Comparison of ENCODE assay signal across 8 mouse cellular contexts in genomic region chr19:59388847-59389606, GRCm38 (mm10). TPM values are rescaled to one million over a fixed set of nuclear protein-coding genes. Genes with fewer than 3 reads are reported as not detected.
DNase-seq lines count a peak whose midpoint lies in the region; ATAC-seq lines count a peak whose summit lies in the region.

No protein-coding gene starts in this region.

- H3K27me3 ChIP-seq in forebrain, embryonic 12.5 days, result peaks cover 34% of the 10 kb centered on the region
- peaks cover 33% of the 10 kb centered on the region for H3K27me3 ChIP-seq in liver, embryonic 15.5 days
- peaks cover 5% of the 10 kb centered on the region; the same call in 1 of the 2 replicates for H3K27me3 ChIP-seq in neural tube, embryonic 12.5 days (replicated peaks)

- no peak overlapping the region for H3K9ac ChIP-seq in forebrain, embryonic 12.5 days
- H3K9ac ChIP-seq in liver, embryonic 15.5 days, result no peak overlapping the region
- H3K9ac ChIP-seq in neural tube, embryonic 12.5 days, result no peak overlapping the region

- ATAC-seq in forebrain, embryonic 12.5 days (ENCODE audit: low FRiP score), result peak; percentile 59
- ATAC-seq in liver, embryonic 15.5 days (ENCODE audit: insufficient read depth), result no peak
- ATAC-seq in neural tube, embryonic 12.5 days (ENCODE audit: low FRiP score, low read depth), result no peak

- peak overlapping the region; percentile 39 for H3K4me2 ChIP-seq in forebrain, embryonic 12.5 days
- peak overlapping the region; percentile 27 for H3K4me2 ChIP-seq in liver, embryonic 15.5 days
- peak overlapping the region; percentile 27 for H3K4me2 ChIP-seq in neural tube, embryonic 12.5 days (replicated peaks)

- peak; percentile 80 for DNase-seq in ES-CJ7 (ENCODE audit: low read depth, low spot score)
- DNase-seq in brain, embryonic 18.5 days (ENCODE audit: low read depth, low spot score), result peak; percentile 32
- DNase-seq in heart, postnatal 10 days, result peak; percentile 48 to 77
- DNase-seq in kidney, postnatal 4 days, result peak; percentile 76 to 86
- peak; percentile 39 for DNase-seq in telencephalon, adult 2 months (ENCODE audit: low read depth, low spot score)

- peaks cover 21% of the 10 kb centered on the region for H3K4me1 ChIP-seq in forebrain, embryonic 12.5 days
- peaks cover 30% of the 10 kb centered on the region for H3K4me1 ChIP-seq in liver, embryonic 15.5 days (replicated peaks)
- peaks cover 11% of the 10 kb centered on the region for H3K4me1 ChIP-seq in neural tube, embryonic 12.5 days

- intact Hi-C loops in heart, postnatal 10 days (cut with DNase I), result no loop called here

- peak overlapping the region; percentile 27; the same call in 1 of the 2 replicates for H3K27ac ChIP-seq in forebrain, embryonic 12.5 days
- H3K27ac ChIP-seq in liver, embryonic 15.5 days (replicated peaks), result no peak overlapping the region
- H3K27ac ChIP-seq in neural tube, embryonic 12.5 days, result no peak overlapping the region

- no peaks in the 10 kb centered on the region for H3K9me3 ChIP-seq in forebrain, embryonic 12.5 days
- H3K9me3 ChIP-seq in liver, embryonic 15.5 days (replicated peaks), result no peaks in the 10 kb centered on the region
- H3K9me3 ChIP-seq in neural tube, embryonic 12.5 days, result no peaks in the 10 kb centered on the region

- H3K4me3 ChIP-seq in forebrain, embryonic 12.5 days (replicated peaks), result peak overlapping the region; percentile 17; the same call in 1 of the 2 replicates
- H3K4me3 ChIP-seq in liver, embryonic 15.5 days (replicated peaks), result no peak overlapping the region
- no peak overlapping the region for H3K4me3 ChIP-seq in neural tube, embryonic 12.5 days

- WGBS in forebrain, embryonic 12.5 days, result 4% methylated on average over 15 of the region's 15 CpGs
- 17% methylated on average over 15 of the region's 15 CpGs for WGBS in liver, embryonic 15.5 days (ENCODE audit: insufficient replicate concordance)
- 20% methylated on average over 15 of the region's 15 CpGs for WGBS in neural tube, embryonic 12.5 days

- H3K36me3 ChIP-seq in forebrain, embryonic 12.5 days (replicated peaks), result no peaks in the 10 kb centered on the region
- no peaks in the 10 kb centered on the region for H3K36me3 ChIP-seq in liver, embryonic 15.5 days (replicated peaks)
- no peaks in the 10 kb centered on the region for H3K36me3 ChIP-seq in neural tube, embryonic 12.5 days

RNA-seq across cellular contexts. Expression of gene Pdzd8, which starts 43.4 kb away (rescaled TPM):
- polyA plus RNA-seq in forebrain, embryonic 12.5 days (2016; fragmentation: Nextera tagmentation; extraction: Ambion mirVana), result 15.0 and 15.9 TPM in 2 replicates
- 10 to 100 TPM; 30.4 to 31.3 TPM for total RNA-seq in heart, postnatal 10 days (2021)
- 3.7 and 4.0 TPM in 2 replicates for polyA plus RNA-seq in liver, embryonic 15.5 days (2015; fragmentation: Nextera tagmentation; extraction: Ambion mirVana)
- polyA plus RNA-seq in neural tube, embryonic 12.5 days (2016; fragmentation: Nextera tagmentation; extraction: Ambion mirVana), result 13.8 and 15.2 TPM in 2 replicates
